Mouse (Mus musculus): ENCODE results near the gene Olfr1331.

DNA sequence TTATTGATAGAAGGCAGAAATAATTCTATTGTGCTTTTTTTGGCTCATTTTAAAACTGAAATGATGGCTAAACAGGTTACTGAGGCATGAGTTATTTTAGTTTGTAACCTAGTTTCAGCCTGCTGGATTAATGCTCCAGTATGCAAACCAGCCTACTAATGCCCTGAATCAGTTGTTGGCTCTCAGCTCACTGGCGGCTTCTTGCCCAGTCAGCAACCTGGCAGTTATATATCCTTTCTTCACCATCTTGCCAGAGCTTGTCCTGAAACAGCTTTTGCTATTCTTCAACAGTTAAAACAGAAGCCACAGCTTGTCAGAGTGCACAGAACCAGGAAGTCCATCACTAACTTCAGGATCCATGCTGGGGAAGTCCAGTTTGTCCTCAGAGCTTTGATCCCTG is 45.5 kb upstream of the Olfr1331 start:
- no peak for TF ChIP-seq POLR2A (IDR thresholded peaks at IDR 0.05; ENCODE audit: extremely low read depth, insufficient read depth, low read length)
- TF ChIP-seq CTCF (IDR thresholded peaks at IDR 0.05; ENCODE audit: low read depth, low read length), result no peak

All from liver, adult 2 months (tissue).